Mouse (Mus musculus) megakaryocyte, embryonic 14.5 days (primary cell): Measurements from ENCODE around the gene Adgre1. TPM values are rescaled to one million over a fixed set of nuclear protein-coding genes. Genes with fewer than 3 reads are reported as not detected.
"Not testable (repeated sequence)": the region's sequence is repeated elsewhere in the genome, so short reads cannot be mapped to it uniquely, and the experiment has no call there.

Experiments
- H3K27me3 ChIP-seq: replicated peaks from 2 replicates; pipeline ENCODE3; 2012; ENCODE audit warnings: inconsistent platforms
- H3K36me3 ChIP-seq: replicated peaks from 2 replicates; pipeline ENCODE3; 2012; ENCODE audit warnings: low read length, inconsistent platforms, mixed read lengths
- H3K4me1 ChIP-seq: 2 replicates; pipeline ENCODE4 v1.6.1; 2012; ENCODE audit warnings: inconsistent platforms
- H3K4me3 ChIP-seq: replicated peaks from 2 replicates; pipeline ENCODE3; 2012; ENCODE audit warnings: moderate library complexity, mild to moderate bottlenecking, inconsistent platforms
- H3K9me3 ChIP-seq: 2 replicates; pipeline ENCODE4 v1.6.1; 2012; ENCODE audit warnings: inconsistent platforms
- FLI1 ChIP-seq: IDR thresholded peaks from 2 replicates; pipeline ENCODE4 v1.6.1; 2012; ENCODE audit warnings: low read length, inconsistent platforms, mixed read lengths
- GATA1 ChIP-seq: IDR thresholded peaks from 3 replicates; pipeline ENCODE4 v1.6.1; 2012; ENCODE audit warnings: mixed read lengths, low read length, inconsistent platforms, borderline replicate concordance
- polyA plus RNA-seq: library from polyadenylated mRNA; stranded (reverse); fragments of >175 nt; gene quantifications from 2 replicates; pipeline ENCODE4 v1.2.3, GENCODE M21; 2012; ENCODE audit warnings: low replicate concordance; ENCODE audit not compliant: insufficient read depth

Adgre1 gene
- polyA plus RNA-seq: 4.9 TPM in 1 of 2 replicates, not detected in the other

DNA sequence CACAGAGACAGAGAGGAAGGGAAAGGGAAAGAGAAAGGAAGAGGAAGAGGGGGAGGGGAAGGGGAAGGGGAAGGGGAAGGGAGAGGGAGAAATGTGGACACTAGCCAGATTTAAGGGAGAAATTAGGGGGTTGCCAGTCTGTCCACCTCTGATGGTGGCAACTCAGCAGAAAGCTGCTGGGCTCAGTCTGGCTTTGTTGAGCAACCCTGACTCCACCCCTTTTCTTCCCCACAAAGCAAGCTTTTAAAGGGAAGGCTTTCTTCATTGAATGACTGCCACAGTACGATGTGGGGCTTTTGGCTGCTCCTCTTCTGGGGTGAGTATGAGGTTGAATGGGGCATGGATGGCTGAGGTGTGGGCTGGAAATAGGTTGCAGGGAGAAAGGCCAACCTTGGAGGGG is at the start of gene Adgre1:
Gene Adgre1 (plus strand): TSS at position 251 of the 400 bp plus-strand sequence.
- H3K4me3 ChIP-seq: peak within 1 kb of the TSS; percentile 80
- H3K36me3 ChIP-seq: no peaks in the 10 kb centered on the region
- H3K9me3 ChIP-seq: no peaks in the 10 kb centered on the region

GRCm38 (mm10) chr17:57311801-57312200 is 46.7 kb upstream of the Adgre1 start:
- Histone ChIP-seq H3K36me3 (peaks cover 100% of the 10 kb centered on the region), H3K4me3 (no peak overlapping the region)

More for the DNA sequence above, at the start of gene Adgre1:
- peaks cover 20% of the 10 kb centered on the region for H3K4me1 ChIP-seq
- TF ChIP-seq FLI1: no peak
- no peak for TF ChIP-seq GATA1
- H3K27me3 ChIP-seq: peaks cover 4% of the 10 kb centered on the region

GRCm38 (mm10) chr17:57327615-57328014 is 30.9 kb upstream of the Adgre1 start:
- Histone ChIP-seq H3K27me3 (no peaks in the 10 kb centered on the region), H3K4me1 (peaks cover 48% of the 10 kb centered on the region), H3K9me3 (no peaks in the 10 kb centered on the region), H3K4me3 (no peak overlapping the region), H3K36me3 (peaks cover 83% of the 10 kb centered on the region)
- TF ChIP-seq GATA1 (no peak), FLI1 (no peak)

More at GRCm38 (mm10) chr17:57311801-57312200, 46.7 kb upstream of the Adgre1 start:
- no peaks in the 10 kb centered on the region for H3K9me3 ChIP-seq
- H3K4me1 ChIP-seq: peaks cover 62% of the 10 kb centered on the region
- no peak for TF ChIP-seq GATA1
- no peak for TF ChIP-seq FLI1
- H3K27me3 ChIP-seq: no peaks in the 10 kb centered on the region

DNA sequence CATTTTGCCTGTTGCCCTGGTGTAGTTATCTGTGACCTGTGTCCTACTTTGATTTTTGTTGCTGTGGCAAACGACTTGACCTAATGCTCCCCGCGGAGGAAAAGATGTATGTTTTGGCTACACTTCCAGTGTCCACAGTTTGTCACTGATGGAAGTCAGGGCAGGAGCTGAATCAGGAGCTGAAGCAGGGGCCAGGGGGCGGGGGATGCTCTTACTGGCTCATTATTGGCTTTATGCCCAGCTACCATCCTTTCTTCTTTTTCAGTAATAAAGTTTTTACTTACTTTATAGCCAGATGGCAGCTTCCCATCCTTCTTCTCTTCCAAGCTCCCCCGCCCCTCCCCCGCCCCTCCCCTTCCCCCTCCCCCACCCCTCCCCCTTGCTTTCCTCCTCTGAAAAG is 29.5 kb upstream of the Adgre1 start:
- peaks cover 60% of the 10 kb centered on the region for H3K4me1 ChIP-seq
- TF ChIP-seq FLI1 (no peak), GATA1 (no peak)
- H3K36me3 ChIP-seq: peaks cover 70% of the 10 kb centered on the region
- no peaks in the 10 kb centered on the region for H3K27me3 ChIP-seq
- no peaks in the 10 kb centered on the region for H3K9me3 ChIP-seq
- no peak overlapping the region for H3K4me3 ChIP-seq

DNA sequence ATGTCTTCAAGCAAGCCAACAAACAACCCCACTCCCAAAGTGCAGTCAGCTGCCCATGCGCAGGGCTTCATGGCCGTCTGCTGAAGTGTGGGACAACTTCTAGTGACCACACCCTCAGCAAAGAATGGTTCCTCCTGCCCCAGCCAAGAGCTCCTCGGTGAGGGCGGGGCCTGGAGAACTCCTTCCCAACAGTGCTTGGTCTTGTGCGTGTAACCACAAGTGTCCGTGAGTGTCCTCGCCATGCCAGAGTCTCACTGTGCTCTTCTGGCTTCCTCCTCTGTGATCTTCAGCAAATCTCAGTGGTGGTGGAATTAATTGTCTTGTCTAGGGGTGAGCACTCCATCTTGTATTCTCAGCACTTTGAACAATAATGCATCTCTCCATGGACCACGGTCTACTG is 27.5 kb upstream of the Adgre1 start:
- Histone ChIP-seq H3K4me3 (no peak overlapping the region), H3K36me3 (peaks cover 49% of the 10 kb centered on the region), H3K4me1 (peaks cover 80% of the 10 kb centered on the region), H3K27me3 (no peaks in the 10 kb centered on the region), H3K9me3 (no peaks in the 10 kb centered on the region)
- TF ChIP-seq GATA1 (no peak), FLI1 (no peak)

GRCm38 (mm10) chr17:57332241-57332640 is 26.2 kb upstream of the Adgre1 start:
- H3K9me3 ChIP-seq: no peaks in the 10 kb centered on the region
- no peak for TF ChIP-seq GATA1
- no peak overlapping the region for H3K4me3 ChIP-seq
- H3K27me3 ChIP-seq: peaks cover 1% of the 10 kb centered on the region
- peaks cover 84% of the 10 kb centered on the region for H3K4me1 ChIP-seq
- H3K36me3 ChIP-seq: peaks cover 37% of the 10 kb centered on the region

GRCm38 (mm10) chr17:57334001-57334760 is 24.3 kb upstream of the Adgre1 start:
- no peak for TF ChIP-seq GATA1
- TF ChIP-seq FLI1: no peak
- Histone ChIP-seq H3K4me3 (peak overlapping the region; percentile 54), H3K27me3 (peaks cover 5% of the 10 kb centered on the region), H3K4me1 (peaks cover 85% of the 10 kb centered on the region), H3K36me3 (peaks cover 18% of the 10 kb centered on the region), H3K9me3 (no peaks in the 10 kb centered on the region)

GRCm38 (mm10) chr17:57334761-57335150 is 23.7 kb upstream of the Adgre1 start:
- H3K27me3 ChIP-seq: peaks cover 5% of the 10 kb centered on the region
- H3K9me3 ChIP-seq: no peaks in the 10 kb centered on the region
- peaks cover 84% of the 10 kb centered on the region for H3K4me1 ChIP-seq
- H3K36me3 ChIP-seq: peaks cover 12% of the 10 kb centered on the region
- H3K4me3 ChIP-seq: peak overlapping the region; percentile 77
- TF ChIP-seq GATA1 (no peak), FLI1 (no peak)

GRCm38 (mm10) chr17:57335194-57335593 is 23.3 kb upstream of the Adgre1 start:
- not testable (repeated sequence) for H3K36me3 ChIP-seq, H3K4me3 ChIP-seq, H3K27me3 ChIP-seq, H3K9me3 ChIP-seq
- peaks cover 79% of the 10 kb centered on the region for H3K4me1 ChIP-seq

DNA sequence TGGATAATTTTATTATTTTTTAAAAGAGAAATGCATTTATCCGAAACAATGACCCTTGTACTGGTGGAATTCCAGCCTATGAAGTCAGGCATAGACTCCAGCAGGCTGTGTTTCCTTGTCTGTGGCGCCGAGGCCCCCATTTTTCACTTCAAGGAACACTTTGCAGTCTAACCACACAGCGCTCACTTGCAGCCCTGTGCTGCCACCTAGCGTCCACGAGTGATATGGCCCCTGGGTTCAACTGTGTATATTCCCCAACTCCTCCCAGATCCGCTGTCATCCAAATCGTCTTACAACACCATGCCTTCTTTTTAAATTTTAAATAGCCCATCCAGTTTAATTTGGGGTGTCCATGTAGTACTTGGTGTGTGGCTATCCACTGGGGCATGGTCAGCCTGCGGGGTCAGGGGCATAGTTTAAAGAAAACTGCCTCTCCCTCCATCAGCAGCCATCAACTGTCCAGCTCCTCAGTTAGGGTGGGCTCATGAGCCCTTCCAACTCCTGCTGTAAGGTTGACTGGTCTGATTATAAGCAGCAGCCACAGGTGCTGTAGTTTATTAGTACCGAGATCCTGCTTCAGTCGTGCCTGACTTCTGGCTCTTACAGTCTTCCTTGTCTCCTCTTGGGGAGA is 22.7 kb upstream of the Adgre1 start:
- Histone ChIP-seq H3K36me3 (peaks cover 6% of the 10 kb centered on the region), H3K4me1 (peaks cover 80% of the 10 kb centered on the region), H3K9me3 (no peaks in the 10 kb centered on the region), H3K4me3 (peak overlapping the region; percentile 84), H3K27me3 (peaks cover 5% of the 10 kb centered on the region)
- TF ChIP-seq FLI1 (no peak), GATA1 (no peak)
